Mouse (Mus musculus) embryonic facial prominence, embryonic 13.5 days (tissue): ENCODE measurements at regions not wholly inside any gene's neighbourhood (a gene's known extent, or its start where the extent isn't known, plus 50 kb on each side); places are given as distances from the start of the nearest gene placed in this dataset.
A peak's percentile ranks its signal among the peaks of the same experiment; 100 is the strongest.
"Not testable (repeated sequence)": the region's sequence is repeated elsewhere in the genome, so short reads cannot be mapped to it uniquely, and the experiment has no call there.

ENCODE experiments used
- ATAC-seq: fragments of 200-750 bp; cut with Nextera tagmentation; 2 replicates; pipeline ENCODE4 v1.8.0; 2017; ENCODE audit warnings: low read depth; ENCODE audit not compliant: insufficient number of reproducible peaks, insufficient read depth, low FRiP score, low TSS enrichment
- H3K27ac ChIP-seq: fragments of 300-500 bp; sonication (generic); 2 replicates; pipeline ENCODE4 v1.5.1; 2015; ENCODE audit warnings: moderate library complexity, mild to moderate bottlenecking, inconsistent platforms
- H3K27me3 ChIP-seq: fragments of 300-500 bp; sonication (generic); 2 replicates; pipeline ENCODE4 v1.6.1; 2015; ENCODE audit warnings: mild to moderate bottlenecking, inconsistent platforms
- H3K36me3 ChIP-seq: fragments of 300-500 bp; sonication (generic); 2 replicates; pipeline ENCODE4 v1.6.1; 2015; ENCODE audit warnings: mild to moderate bottlenecking, inconsistent platforms
- H3K4me1 ChIP-seq: fragments of 300-500 bp; sonication (generic); 2 replicates; pipeline ENCODE4 v1.6.1; 2015; ENCODE audit warnings: inconsistent platforms
- H3K4me2 ChIP-seq: fragments of 300-500 bp; sonication (generic); 2 replicates; pipeline ENCODE4 v1.6.1; 2015; ENCODE audit warnings: moderate library complexity, mild to moderate bottlenecking, inconsistent platforms
- H3K4me3 ChIP-seq: fragments of 300-500 bp; sonication (generic); 2 replicates; pipeline ENCODE4 v1.5.1; 2015; ENCODE audit warnings: mild to moderate bottlenecking, inconsistent platforms
- H3K9ac ChIP-seq: fragments of 300-500 bp; sonication (generic); 2 replicates; pipeline ENCODE4 v1.6.1; 2015; ENCODE audit warnings: mild to moderate bottlenecking, inconsistent platforms
- H3K9me3 ChIP-seq: fragments of 300-500 bp; sonication (generic); 2 replicates; pipeline ENCODE4 v1.6.1; 2016; ENCODE audit warnings: inconsistent platforms
- WGBS: fragments of 180-500 bp; shearing (Covaris S2); methylation state at CpG from one replicate; pipeline ENCODE4 v1.1.7; 2015; ENCODE audit warnings: mixed read lengths; 5-methylcytosine and 5-hydroxymethylcytosine counted together

- Histone ChIP-seq H3K27ac (no peak overlapping the region), H3K4me3 (no peak overlapping the region), H3K4me1 (peaks cover 7% of the 10 kb centered on the region; the same call in 1 of the 2 replicates), H3K9me3 (no peaks in the 10 kb centered on the region), H3K9ac (no peak overlapping the region), H3K27me3 (no peaks in the 10 kb centered on the region), H3K36me3 (no peaks in the 10 kb centered on the region), H3K4me2 (no peak overlapping the region)
- 89% methylated on average over 13 of the region's 13 CpGs for WGBS
- no peak for ATAC-seq
Measured at GRCm38 (mm10) chr3:21951446-21952285, 124.8 kb upstream of the Tbl1xr1 start.

- 51% methylated on average over 8 of the region's 8 CpGs for WGBS
- H3K4me3 ChIP-seq = no peak overlapping the region
- peaks cover 7% of the 10 kb centered on the region; the same call in 1 of the 2 replicates for H3K4me1 ChIP-seq
- no peaks in the 10 kb centered on the region for H3K9me3 ChIP-seq
- no peak overlapping the region for H3K4me2 ChIP-seq
- no peak overlapping the region for H3K9ac ChIP-seq
- no peaks in the 10 kb centered on the region for H3K36me3 ChIP-seq
- ATAC-seq = no peak
- no peaks in the 10 kb centered on the region for H3K27me3 ChIP-seq
- no peak overlapping the region for H3K27ac ChIP-seq
Measured at GRCm38 (mm10) chr3:21952695-21953415, 123.6 kb upstream of the Tbl1xr1 start.

GRCm38 (mm10) chr3:21953416-21953810, 123.0 kb upstream of the Tbl1xr1 start:
- Histone ChIP-seq H3K9ac (no peak overlapping the region), H3K27me3 (no peaks in the 10 kb centered on the region), H3K27ac (no peak overlapping the region), H3K9me3 (no peaks in the 10 kb centered on the region), H3K4me1 (peaks cover 7% of the 10 kb centered on the region; the same call in 1 of the 2 replicates), H3K4me2 (no peak overlapping the region), H3K4me3 (no peak overlapping the region), H3K36me3 (no peaks in the 10 kb centered on the region)
- ATAC-seq = no peak
- WGBS = 79% methylated on average over 6 of the region's 6 CpGs

- Histone ChIP-seq H3K9me3 (no peaks in the 10 kb centered on the region), H3K4me2 (no peak overlapping the region), H3K4me3 (no peak overlapping the region), H3K36me3 (no peaks in the 10 kb centered on the region), H3K4me1 (peaks cover 7% of the 10 kb centered on the region; the same call in 1 of the 2 replicates), H3K27ac (no peak overlapping the region), H3K9ac (no peak overlapping the region), H3K27me3 (no peaks in the 10 kb centered on the region)
- WGBS = 60% methylated on average over 2 of the region's 2 CpGs
- ATAC-seq = no peak
Measured at GRCm38 (mm10) chr3:21955681-21956080, 120.8 kb upstream of the Tbl1xr1 start.

- not testable (repeated sequence) for H3K9ac ChIP-seq, H3K27me3 ChIP-seq, H3K4me1 ChIP-seq, ATAC-seq, H3K27ac ChIP-seq, H3K4me2 ChIP-seq, H3K9me3 ChIP-seq, H3K36me3 ChIP-seq, H3K4me3 ChIP-seq
- WGBS = 68% methylated on average over 6 of the region's 6 CpGs
Measured at GRCm38 (mm10) chr3:21957105-21957504, 119.3 kb upstream of the Tbl1xr1 start.

GRCm38 (mm10) chr3:21958595-21959286, 117.7 kb upstream of the Tbl1xr1 start:
- Histone ChIP-seq H3K27me3 (no peaks in the 10 kb centered on the region), H3K9me3 (no peaks in the 10 kb centered on the region), H3K4me3 (no peak overlapping the region), H3K36me3 (no peaks in the 10 kb centered on the region), H3K9ac (no peak overlapping the region), H3K27ac (no peak overlapping the region), H3K4me1 (peaks cover 18% of the 10 kb centered on the region), H3K4me2 (no peak overlapping the region)
- WGBS = 88% methylated on average over 6 of the region's 6 CpGs
- ATAC-seq = no peak

GRCm38 (mm10) chr3:21961091-21961490, 115.4 kb upstream of the Tbl1xr1 start:
- no peaks in the 10 kb centered on the region for H3K27me3 ChIP-seq
- H3K4me3 ChIP-seq = no peak overlapping the region
- no peak overlapping the region for H3K9ac ChIP-seq
- H3K4me2 ChIP-seq = no peak overlapping the region
- peaks cover 22% of the 10 kb centered on the region for H3K4me1 ChIP-seq
- no peaks in the 10 kb centered on the region for H3K9me3 ChIP-seq
- no peak overlapping the region for H3K27ac ChIP-seq
- H3K36me3 ChIP-seq = no peaks in the 10 kb centered on the region
- no peak for ATAC-seq
- 77% methylated on average over 6 of the region's 6 CpGs for WGBS

GRCm38 (mm10) chr3:21961746-21962145, 114.7 kb upstream of the Tbl1xr1 start:
- no peaks in the 10 kb centered on the region for H3K27me3 ChIP-seq
- no peak overlapping the region for H3K4me2 ChIP-seq
- no peak overlapping the region for H3K27ac ChIP-seq
- no peak for ATAC-seq
- 84% methylated on average over 5 of the region's 5 CpGs for WGBS
- H3K4me3 ChIP-seq = no peak overlapping the region
- H3K9ac ChIP-seq = no peak overlapping the region
- peaks cover 22% of the 10 kb centered on the region for H3K4me1 ChIP-seq
- no peaks in the 10 kb centered on the region for H3K36me3 ChIP-seq
- no peaks in the 10 kb centered on the region for H3K9me3 ChIP-seq

GRCm38 (mm10) chr3:21962360-21962782, 114.1 kb upstream of the Tbl1xr1 start:
- 61% methylated on average over 7 of the region's 7 CpGs for WGBS
- H3K27ac ChIP-seq = no peak overlapping the region; the same call in 1 of the 2 replicates
- no peak overlapping the region for H3K9ac ChIP-seq
- H3K9me3 ChIP-seq = no peaks in the 10 kb centered on the region
- H3K4me1 ChIP-seq = peaks cover 22% of the 10 kb centered on the region
- H3K4me3 ChIP-seq = no peak overlapping the region
- H3K27me3 ChIP-seq = no peaks in the 10 kb centered on the region
- no peaks in the 10 kb centered on the region for H3K36me3 ChIP-seq
- no peak overlapping the region for H3K4me2 ChIP-seq
- ATAC-seq = no peak

- no peak for ATAC-seq
- H3K4me1 ChIP-seq = peaks cover 22% of the 10 kb centered on the region
- no peaks in the 10 kb centered on the region for H3K9me3 ChIP-seq
- no peaks in the 10 kb centered on the region for H3K36me3 ChIP-seq
- H3K27ac ChIP-seq = peak overlapping the region; percentile 40; the same call in 1 of the 2 replicates
- no peak overlapping the region for H3K4me2 ChIP-seq
- H3K4me3 ChIP-seq = no peak overlapping the region
- no peak overlapping the region for H3K9ac ChIP-seq
- H3K27me3 ChIP-seq = no peaks in the 10 kb centered on the region
- 26% methylated on average over 7 of the region's 7 CpGs for WGBS
Measured at GRCm38 (mm10) chr3:21962921-21963732, 113.3 kb upstream of the Tbl1xr1 start.
